Mouse (Mus musculus) hindbrain, embryonic 16.5 days (tissue): ENCODE measurements around the gene Lama1. TPM values are rescaled to one million over a fixed set of nuclear protein-coding genes. Genes with fewer than 3 reads are reported as not detected.

Source experiments
- ATAC-seq: fragments of 200-750 bp; cut with Nextera tagmentation; 2 replicates; pipeline ENCODE4 v1.8.0; 2017; ENCODE audit warnings: moderate TSS enrichment, moderate library complexity
- H3K27ac ChIP-seq: fragments of 300-500 bp; sonication (generic); 2 replicates; pipeline ENCODE4 v1.5.1; 2014; ENCODE audit warnings: low read depth, mild to moderate bottlenecking, control low read depth, low read length, moderate library complexity
- H3K27me3 ChIP-seq: fragments of 300-500 bp; sonication (generic); replicated peaks from 2 replicates; pipeline ENCODE4 v1.6.1; 2014; ENCODE audit warnings: low read length; ENCODE audit not compliant: control insufficient read depth, insufficient read depth
- H3K36me3 ChIP-seq: fragments of 300-500 bp; sonication (generic); 2 replicates; pipeline ENCODE4 v1.6.1; 2014; ENCODE audit warnings: mild to moderate bottlenecking, low read length, moderate library complexity, mixed read lengths; ENCODE audit not compliant: control insufficient read depth, insufficient read depth
- H3K4me1 ChIP-seq: fragments of 300-500 bp; sonication (generic); 2 replicates; pipeline ENCODE4 v1.6.1; 2014; ENCODE audit warnings: low read depth, low read length; ENCODE audit not compliant: control insufficient read depth, insufficient read depth
- H3K4me2 ChIP-seq: fragments of 300-500 bp; sonication (generic); 2 replicates; pipeline ENCODE4 v1.6.1; 2014; ENCODE audit warnings: mild to moderate bottlenecking, low read length, control low read depth, moderate library complexity
- H3K4me3 ChIP-seq: fragments of 300-500 bp; sonication (generic); 2 replicates; pipeline ENCODE4 v1.5.1; 2014; ENCODE audit warnings: mild to moderate bottlenecking, low read length, control low read depth, moderate library complexity
- H3K9ac ChIP-seq: fragments of 300-500 bp; sonication (generic); 2 replicates; pipeline ENCODE4 v1.6.1; 2014; ENCODE audit warnings: low read depth, mild to moderate bottlenecking, control low read depth, low read length, moderate library complexity
- H3K9me3 ChIP-seq: fragments of 300-500 bp; sonication (generic); 2 replicates; pipeline ENCODE4 v1.6.1; 2014; ENCODE audit warnings: mild to moderate bottlenecking, low read length, moderate library complexity; ENCODE audit not compliant: control insufficient read depth
- WGBS: fragments of 180-500 bp; shearing (Covaris S2); extraction: QIAGEN DNeasy Blood & Tissue Kit; methylation state at CpG from one replicate; pipeline ENCODE4 v1.1.7; 2014; 5-methylcytosine and 5-hydroxymethylcytosine counted together
- polyA plus RNA-seq: library from polyadenylated mRNA; unstranded; fragments of >200 nt; fragmentation: Nextera tagmentation; extraction: Ambion mirVana; gene quantifications from 2 replicates; pipeline ENCODE4 v1.2.1, GENCODE M21; 2015

The Lama1 gene
- polyA plus RNA-seq, 1 experiment from 2014 or later = 6.0 TPM

GRCm38 (mm10) chr17:67690689-67691088, 6.4 kb upstream of the Lama1 start:
- H3K4me3 ChIP-seq = no peak overlapping the region
- no peaks in the 10 kb centered on the region for H3K27me3 ChIP-seq
- H3K4me1 ChIP-seq = no peaks in the 10 kb centered on the region
- H3K9me3 ChIP-seq = no peaks in the 10 kb centered on the region
- 69% methylated on average over 4 of the region's 4 CpGs for WGBS
- no peak for ATAC-seq
- no peak overlapping the region for H3K27ac ChIP-seq
- H3K9ac ChIP-seq = no peak overlapping the region
- no peak overlapping the region for H3K4me2 ChIP-seq
- no peaks in the 10 kb centered on the region for H3K36me3 ChIP-seq

GRCm38 (mm10) chr17:67692651-67693050, 4.4 kb upstream of the Lama1 start:
- ATAC-seq = no peak
- Histone ChIP-seq H3K36me3 (no peaks in the 10 kb centered on the region), H3K4me2 (no peak overlapping the region), H3K9ac (no peak overlapping the region), H3K4me1 (peaks cover 3% of the 10 kb centered on the region; the same call in 1 of the 2 replicates), H3K9me3 (no peaks in the 10 kb centered on the region), H3K4me3 (no peak overlapping the region), H3K27ac (no peak overlapping the region), H3K27me3 (no peaks in the 10 kb centered on the region)
- WGBS = 57% methylated on average over 2 of the region's 2 CpGs

GRCm38 (mm10) chr17:67693861-67694260, 3.2 kb upstream of the Lama1 start:
- Histone ChIP-seq H3K36me3 (no peaks in the 10 kb centered on the region), H3K27ac (no peak overlapping the region), H3K4me3 (no peak overlapping the region), H3K9me3 (no peaks in the 10 kb centered on the region), H3K27me3 (no peaks in the 10 kb centered on the region), H3K4me1 (peaks cover 12% of the 10 kb centered on the region), H3K4me2 (no peak overlapping the region), H3K9ac (no peak overlapping the region)
- 63% methylated on average over 2 of the region's 3 CpGs for WGBS
- no peak for ATAC-seq

- WGBS = under 1% methylated on average over 31 of the region's 32 CpGs
- Histone ChIP-seq H3K27me3 (no peaks in the 10 kb centered on the region), H3K4me1 (peaks cover 19% of the 10 kb centered on the region), H3K27ac (no peak overlapping the region), H3K9ac (peak overlapping the region; percentile 81), H3K4me3 (peak overlapping the region; percentile 72), H3K36me3 (no peaks in the 10 kb centered on the region), H3K4me2 (peak overlapping the region; percentile 90), H3K9me3 (no peaks in the 10 kb centered on the region)
- ATAC-seq = peak; percentile 74
Observed at GRCm38 (mm10) chr17:67697461-67697891, 417 bp downstream of the Lama1 start.

GRCm38 (mm10) chr17:67698301-67698700, 1.2 kb downstream of the Lama1 start:
- Histone ChIP-seq H3K4me1 (peaks cover 19% of the 10 kb centered on the region), H3K4me2 (peak overlapping the region; percentile 90), H3K27me3 (no peaks in the 10 kb centered on the region), H3K36me3 (no peaks in the 10 kb centered on the region), H3K9ac (peak overlapping the region; percentile 81; the same call in 1 of the 2 replicates), H3K9me3 (no peaks in the 10 kb centered on the region), H3K27ac (no peak overlapping the region; the same call in 1 of the 2 replicates), H3K4me3 (peak overlapping the region; percentile 72)
- peak; percentile 48 for ATAC-seq
- WGBS = 1% methylated on average over 13 of the region's 13 CpGs

GRCm38 (mm10) chr17:67701761-67702160, 4.7 kb downstream of the Lama1 start:
- H3K4me1 ChIP-seq = peaks cover 18% of the 10 kb centered on the region
- H3K9me3 ChIP-seq = no peaks in the 10 kb centered on the region
- H3K4me2 ChIP-seq = no peak overlapping the region; the same call in 1 of the 2 replicates
- WGBS = 9% methylated on average over 9 of the region's 9 CpGs
- H3K27ac ChIP-seq = no peak overlapping the region
- ATAC-seq = no peak
- H3K36me3 ChIP-seq = no peaks in the 10 kb centered on the region
- H3K9ac ChIP-seq = no peak overlapping the region
- no peaks in the 10 kb centered on the region for H3K27me3 ChIP-seq
- H3K4me3 ChIP-seq = no peak overlapping the region

- 37% methylated on average over 3 of the region's 3 CpGs for WGBS
- peaks cover 14% of the 10 kb centered on the region for H3K4me1 ChIP-seq
- no peaks in the 10 kb centered on the region for H3K36me3 ChIP-seq
Observed at GRCm38 (mm10) chr17:67702941-67703340, 5.9 kb downstream of the Lama1 start.

GRCm38 (mm10) chr17:67705035-67705769, 8.1 kb downstream of the Lama1 start:
- ATAC-seq = no peak
- Histone ChIP-seq H3K9ac (no peak overlapping the region), H3K27me3 (no peaks in the 10 kb centered on the region), H3K4me1 (peaks cover 4% of the 10 kb centered on the region; the same call in 1 of the 2 replicates), H3K4me2 (no peak overlapping the region), H3K9me3 (no peaks in the 10 kb centered on the region), H3K36me3 (no peaks in the 10 kb centered on the region), H3K4me3 (no peak overlapping the region), H3K27ac (no peak overlapping the region)
- WGBS = 84% methylated on average over 10 of the region's 10 CpGs

More at GRCm38 (mm10) chr17:67702941-67703340, 5.9 kb downstream of the Lama1 start:
- Histone ChIP-seq H3K4me2 (no peak overlapping the region), H3K4me3 (no peak overlapping the region), H3K27me3 (no peaks in the 10 kb centered on the region), H3K9me3 (no peaks in the 10 kb centered on the region), H3K9ac (no peak overlapping the region), H3K27ac (no peak overlapping the region)
- ATAC-seq = no peak

GRCm38 (mm10) chr17:67706372-67706771, 9.3 kb downstream of the Lama1 start:
- peaks cover 4% of the 10 kb centered on the region; the same call in 1 of the 2 replicates for H3K4me1 ChIP-seq
- H3K9ac ChIP-seq = no peak overlapping the region
- no peaks in the 10 kb centered on the region for H3K27me3 ChIP-seq
- H3K36me3 ChIP-seq = no peaks in the 10 kb centered on the region
- H3K27ac ChIP-seq = no peak overlapping the region
- no peak for ATAC-seq
- H3K4me3 ChIP-seq = no peak overlapping the region
- H3K9me3 ChIP-seq = no peaks in the 10 kb centered on the region
- 83% methylated on average over 5 of the region's 5 CpGs for WGBS
- no peak overlapping the region for H3K4me2 ChIP-seq
